Mouse (Mus musculus) cerebellum, adult 2 months (tissue): Measurements from ENCODE around the gene Rps6.

ENCODE experiments used
- CTCF ChIP-seq: fragments of 200-500 bp; IDR thresholded peaks from 2 replicates; pipeline ENCODE4 v1.5.1; 2011; ENCODE audit warnings: low read depth, mild to moderate bottlenecking, control low read depth, low read length, moderate library complexity, borderline replicate concordance; ENCODE audit not compliant: insufficient read depth
- POLR2A ChIP-seq: fragments of 200-500 bp; IDR thresholded peaks from 2 replicates; pipeline ENCODE4 v1.6.1; 2011; ENCODE audit warnings: low read length, control low read depth, borderline replicate concordance; ENCODE audit not compliant: insufficient read depth

DNA sequence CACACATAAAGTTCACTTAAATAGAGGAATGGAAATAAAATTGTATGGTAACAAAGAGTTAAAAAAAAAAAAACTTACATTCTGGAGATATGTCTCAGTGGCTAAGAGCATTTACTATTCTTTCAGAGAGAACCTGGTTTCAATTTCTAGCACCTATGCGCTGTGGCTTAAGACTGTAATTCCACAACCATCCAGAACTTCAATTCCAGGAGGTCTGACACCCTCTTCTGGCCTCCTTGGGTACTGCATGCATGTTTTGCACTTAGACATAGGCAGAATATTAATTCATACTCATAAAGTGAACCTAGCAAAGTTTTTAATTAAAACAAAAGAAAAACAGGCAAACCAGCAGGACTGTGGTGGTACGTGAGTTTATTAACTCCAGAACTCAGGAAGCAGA is 34.0 kb downstream of the Rps6 start:
- peak; percentile 45; the same call in 1 of the 2 replicates for TF ChIP-seq CTCF
- no peak for TF ChIP-seq POLR2A
